Mouse (Mus musculus) lung, postnatal 0 days (tissue): Measurements from ENCODE around the gene Uhmk1. TPM values are rescaled to one million over a fixed set of nuclear protein-coding genes. Genes with fewer than 3 reads are reported as not detected.

Source experiments
- ATAC-seq: fragments of 200-750 bp; cut with Nextera tagmentation; 2 replicates; pipeline ENCODE4 v1.8.0; 2017; ENCODE audit warnings: moderate library complexity
- DNase-seq: peaks from one replicate; pipeline ENCODE4 v3.0.0-alpha.2; 2016; ENCODE audit warnings: low spot score
- H3K27ac ChIP-seq: fragments of 300-500 bp; sonication (generic); 2 replicates; pipeline ENCODE4 v1.5.1; 2014; ENCODE audit warnings: antibody characterized with exemption, mild to moderate bottlenecking, low read length, mixed read lengths
- H3K27me3 ChIP-seq: fragments of 300-500 bp; sonication (generic); replicated peaks from 2 replicates; pipeline ENCODE4 v1.6.1; 2014; ENCODE audit warnings: low read length, mixed read lengths; ENCODE audit not compliant: insufficient read depth
- H3K36me3 ChIP-seq: fragments of 300-500 bp; sonication (generic); 2 replicates; pipeline ENCODE4 v1.6.1; 2014; ENCODE audit warnings: low read length, mixed read lengths; ENCODE audit not compliant: insufficient read depth
- H3K4me1 ChIP-seq: fragments of 300-500 bp; sonication (generic); 2 replicates; pipeline ENCODE4 v1.6.1; 2014; ENCODE audit warnings: antibody characterized with exemption, low read depth, low read length, mixed read lengths; ENCODE audit not compliant: insufficient read depth
- H3K4me2 ChIP-seq: fragments of 300-500 bp; sonication (generic); replicated peaks from 2 replicates; pipeline ENCODE4 v1.6.1; 2014; ENCODE audit warnings: low read depth, mild to moderate bottlenecking, low read length, moderate library complexity, mixed read lengths
- H3K4me3 ChIP-seq: fragments of 300-500 bp; sonication (generic); 2 replicates; pipeline ENCODE4 v1.5.1; 2014; ENCODE audit warnings: low read depth, low read length
- H3K9ac ChIP-seq: fragments of 300-500 bp; sonication (generic); replicated peaks from 2 replicates; pipeline ENCODE4 v1.6.1; 2014; ENCODE audit warnings: low read depth, mild to moderate bottlenecking
- H3K9me3 ChIP-seq: fragments of 300-500 bp; sonication (generic); 2 replicates; pipeline ENCODE4 v1.6.1; 2016; ENCODE audit warnings: low read length, mixed read lengths
- CTCF ChIP-seq: IDR thresholded peaks from 2 replicates; pipeline ENCODE4 v1.5.1; 2016; ENCODE audit warnings: antibody characterized with exemption, mild to moderate bottlenecking
- EP300 ChIP-seq: IDR thresholded peaks from 2 replicates; pipeline ENCODE4 v1.6.1; 2016; ENCODE audit warnings: antibody characterized with exemption, mild to moderate bottlenecking, control low read depth
- WGBS: fragments of 180-500 bp; shearing (Covaris S2); extraction: QIAGEN DNeasy Blood & Tissue Kit; methylation state at CpG from one replicate; pipeline ENCODE4 v1.1.7; 2014; 5-methylcytosine and 5-hydroxymethylcytosine counted together
- polyA plus RNA-seq: library from polyadenylated mRNA; unstranded; fragments of >200 nt; fragmentation: Nextera tagmentation; extraction: Ambion mirVana; gene quantifications from 2 replicates; pipeline ENCODE4 v1.2.1, GENCODE M21; 2015

Gene Uhmk1
- polyA plus RNA-seq, 1 experiment from 2014 or later, result 4.8 TPM

DNA sequence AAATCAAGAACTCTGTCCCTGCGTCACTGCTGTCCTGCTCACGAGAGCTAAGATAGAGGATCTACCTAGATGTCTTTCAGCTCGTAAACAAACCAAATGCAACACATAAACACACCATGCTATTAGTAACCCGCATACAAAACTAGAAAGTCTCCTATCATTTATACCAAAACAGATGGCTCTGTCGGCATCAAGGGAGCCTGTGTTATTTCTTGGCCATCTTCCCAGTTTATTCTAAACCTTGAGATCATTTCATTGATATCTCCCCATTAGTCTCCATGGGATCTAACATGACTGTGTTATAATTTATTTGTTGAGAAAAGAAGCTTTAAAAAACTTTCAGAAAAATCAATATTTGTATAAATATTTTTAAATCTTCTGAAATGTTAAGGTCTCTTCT is 59.4 kb downstream of the Uhmk1 start:
- Histone ChIP-seq H3K9me3 (no peaks in the 10 kb centered on the region), H3K36me3 (peaks cover 4% of the 10 kb centered on the region; the same call in 1 of the 2 replicates), H3K4me3 (no peak overlapping the region), H3K4me2 (no peak overlapping the region), H3K27me3 (no peaks in the 10 kb centered on the region), H3K4me1 (no peaks in the 10 kb centered on the region), H3K9ac (no peak overlapping the region), H3K27ac (no peak overlapping the region)
- TF ChIP-seq CTCF, result no peak
- 72% methylated on average over 5 of the region's 5 CpGs for WGBS
- no peak for ATAC-seq
- DNase-seq, result no peak

DNA sequence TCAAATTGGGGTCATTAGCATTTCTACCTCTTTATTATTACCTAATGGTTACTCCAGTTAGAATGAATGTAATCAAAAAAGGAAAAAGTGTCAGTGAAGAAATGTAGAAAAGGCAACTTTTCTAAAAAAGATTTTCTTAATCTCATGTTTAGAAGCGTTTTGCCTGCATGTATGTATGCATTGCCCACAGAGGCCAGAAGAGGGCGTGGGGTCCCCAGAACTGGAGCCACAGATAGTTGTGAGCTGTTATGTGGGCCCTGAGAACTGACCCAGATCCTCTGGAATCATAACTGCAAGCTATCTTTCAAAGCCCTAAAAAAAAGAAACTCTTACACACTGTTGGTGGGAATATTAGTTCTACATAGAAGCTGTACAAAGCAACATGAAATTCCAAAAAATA is 59.9 kb downstream of the Uhmk1 start:
- peaks cover 4% of the 10 kb centered on the region; the same call in 1 of the 2 replicates for H3K36me3 ChIP-seq
- H3K27ac ChIP-seq, result no peak overlapping the region
- no peak overlapping the region for H3K9ac ChIP-seq
- 72% methylated on average over 2 of the region's 2 CpGs for WGBS
- TF ChIP-seq CTCF (peak; percentile 42), EP300 (no peak)
- H3K4me1 ChIP-seq, result no peaks in the 10 kb centered on the region
- H3K27me3 ChIP-seq, result no peaks in the 10 kb centered on the region
- no peak for DNase-seq
- ATAC-seq, result no peak
- H3K4me3 ChIP-seq, result no peak overlapping the region
- no peak overlapping the region for H3K4me2 ChIP-seq
- no peaks in the 10 kb centered on the region for H3K9me3 ChIP-seq

DNA sequence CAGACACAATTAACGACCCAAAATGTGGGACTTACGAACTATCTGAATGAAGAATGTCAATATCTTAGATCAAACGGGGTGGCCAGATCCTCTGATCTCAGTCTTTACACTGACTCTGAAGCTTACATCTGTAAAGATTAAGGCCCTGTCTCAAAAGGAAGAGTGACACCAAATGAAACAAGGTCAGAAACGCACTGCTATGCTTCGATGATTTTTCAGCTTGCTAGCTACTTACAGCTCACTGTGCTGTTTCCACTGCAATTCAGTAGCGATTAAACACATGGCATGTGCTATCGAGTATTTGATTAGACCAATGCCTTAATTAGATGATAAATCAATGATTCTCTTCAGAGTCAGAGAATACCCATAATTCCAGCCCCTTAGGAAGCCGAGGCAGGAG is 61.2 kb downstream of the Uhmk1 start:
- H3K9ac ChIP-seq, result no peak overlapping the region
- ATAC-seq (no peak), DNase-seq (no peak)
- H3K27me3 ChIP-seq, result no peaks in the 10 kb centered on the region
- no peak overlapping the region for H3K27ac ChIP-seq
- H3K9me3 ChIP-seq, result no peaks in the 10 kb centered on the region
- H3K4me1 ChIP-seq, result no peaks in the 10 kb centered on the region
- no peak overlapping the region for H3K4me2 ChIP-seq
- WGBS, result 80% methylated on average over 8 of the region's 8 CpGs
- no peak overlapping the region for H3K4me3 ChIP-seq
- H3K36me3 ChIP-seq, result 0 out of 2 replicates have a peak, but pooled peaks cover 4% of the 10 kb centered on the region
- TF ChIP-seq EP300 (no peak), CTCF (no peak)

DNA sequence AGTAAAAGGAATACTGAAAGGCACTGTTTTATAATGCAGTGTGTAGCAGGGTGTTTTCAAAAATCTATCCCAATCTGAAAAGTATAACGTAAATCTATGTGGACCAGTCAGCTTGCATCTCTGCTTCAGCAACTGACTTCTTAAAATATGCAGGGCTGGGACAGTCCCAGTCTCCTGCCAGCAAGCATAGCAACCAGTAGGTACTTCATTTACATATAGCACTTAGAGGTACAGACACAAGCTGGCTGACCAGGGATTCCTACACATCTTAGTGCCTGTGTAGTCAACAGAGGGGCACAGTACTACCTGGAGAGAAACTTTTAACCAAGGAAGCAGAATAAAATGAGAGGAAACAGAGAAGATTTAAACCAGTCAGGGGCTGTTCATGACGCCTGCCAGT is 62.6 kb downstream of the Uhmk1 start:
- ATAC-seq (no peak), DNase-seq (no peak)
- Histone ChIP-seq H3K27ac (no peak overlapping the region), H3K27me3 (no peaks in the 10 kb centered on the region), H3K4me2 (no peak overlapping the region), H3K4me3 (no peak overlapping the region), H3K4me1 (no peaks in the 10 kb centered on the region), H3K36me3 (0 out of 2 replicates have a peak, but pooled peaks cover 4% of the 10 kb centered on the region), H3K9me3 (no peaks in the 10 kb centered on the region), H3K9ac (no peak overlapping the region)
- 100% methylated on average over 2 of the region's 2 CpGs for WGBS
- TF ChIP-seq EP300 (no peak), CTCF (no peak)

DNA sequence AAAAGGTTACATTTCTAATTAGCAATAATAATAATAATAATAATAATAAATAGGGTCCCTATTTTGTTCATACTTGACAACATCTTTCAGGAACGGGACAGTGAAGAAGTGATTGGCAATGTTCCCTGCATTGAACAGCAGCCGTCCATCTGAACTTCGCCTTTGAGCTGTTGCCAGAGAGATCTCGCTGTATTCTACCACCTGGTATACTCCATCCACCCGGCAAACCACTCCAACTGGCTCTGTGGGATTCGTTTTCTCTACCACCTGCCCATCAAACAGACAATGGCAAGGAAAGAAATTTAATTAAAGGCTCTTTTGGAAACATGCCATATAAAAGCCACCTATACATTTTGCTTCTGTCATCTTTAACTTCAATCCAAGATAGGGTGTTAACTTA is 64.3 kb downstream of the Uhmk1 start:
- DNase-seq (no peak), ATAC-seq (no peak)
- no peak overlapping the region for H3K27ac ChIP-seq
- H3K36me3 ChIP-seq, result 0 out of 2 replicates have a peak, but pooled peaks cover 4% of the 10 kb centered on the region
- H3K4me2 ChIP-seq, result no peak overlapping the region
- H3K9me3 ChIP-seq, result no peaks in the 10 kb centered on the region
- no peaks in the 10 kb centered on the region for H3K27me3 ChIP-seq
- WGBS, result 79% methylated on average over 6 of the region's 6 CpGs
- H3K9ac ChIP-seq, result no peak overlapping the region
- no peak overlapping the region for H3K4me3 ChIP-seq
- no peaks in the 10 kb centered on the region for H3K4me1 ChIP-seq
- TF ChIP-seq CTCF, result no peak
- TF ChIP-seq EP300, result no peak

DNA sequence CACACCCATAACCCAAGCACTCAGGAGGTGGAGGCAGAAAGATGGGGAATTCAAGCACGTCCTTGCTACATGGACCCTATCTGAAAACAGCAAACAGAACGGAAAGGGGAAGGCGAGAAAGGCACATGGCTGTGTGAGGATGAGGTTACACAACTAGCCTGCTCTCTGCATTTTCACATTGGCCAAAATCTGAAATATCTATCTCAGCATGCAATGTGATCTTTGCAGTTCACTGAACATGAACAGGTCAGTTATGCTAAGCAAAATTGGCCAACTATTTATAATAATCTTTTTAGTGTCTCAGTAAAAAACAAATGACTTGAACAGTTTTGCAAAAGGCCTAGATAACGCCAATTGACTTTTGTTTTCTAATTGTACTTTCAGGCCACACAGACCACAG is 65.4 kb downstream of the Uhmk1 start:
- Histone ChIP-seq H3K9ac (no peak overlapping the region), H3K4me2 (no peak overlapping the region), H3K36me3 (0 out of 2 replicates have a peak, but pooled peaks cover 4% of the 10 kb centered on the region), H3K27me3 (no peaks in the 10 kb centered on the region), H3K4me1 (no peaks in the 10 kb centered on the region), H3K4me3 (no peak overlapping the region), H3K9me3 (no peaks in the 10 kb centered on the region), H3K27ac (no peak overlapping the region)
- DNase-seq, result no peak
- ATAC-seq, result no peak
- TF ChIP-seq CTCF, result no peak
- no peak for TF ChIP-seq EP300
- 76% methylated on average over 4 of the region's 4 CpGs for WGBS

DNA sequence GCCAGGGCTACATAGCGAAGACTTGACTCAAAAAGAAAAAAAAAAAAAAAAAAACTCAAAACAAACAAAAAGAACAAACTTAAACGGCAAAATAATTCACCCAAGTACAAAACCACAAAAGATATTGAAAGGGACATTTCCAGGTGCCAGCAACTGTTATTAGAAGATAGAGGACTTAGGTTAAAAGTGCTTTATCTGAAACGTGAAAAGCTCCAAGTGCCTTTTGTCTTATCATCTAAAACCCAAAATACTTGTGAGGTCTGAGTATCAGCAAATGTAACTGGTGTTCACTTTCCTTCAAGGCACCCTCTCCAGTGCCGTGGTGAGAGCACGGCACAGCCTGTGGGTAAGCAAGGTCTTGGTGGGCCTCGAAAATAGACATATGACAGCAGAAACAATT is 66.7 kb downstream of the Uhmk1 start:
- Histone ChIP-seq H3K27ac (no peak overlapping the region), H3K36me3 (0 out of 2 replicates have a peak, but pooled peaks cover under 1% of the 10 kb centered on the region), H3K9ac (no peak overlapping the region), H3K4me3 (no peak overlapping the region), H3K27me3 (no peaks in the 10 kb centered on the region), H3K9me3 (no peaks in the 10 kb centered on the region), H3K4me1 (no peaks in the 10 kb centered on the region), H3K4me2 (no peak overlapping the region)
- ATAC-seq (no peak), DNase-seq (no peak)
- no peak for TF ChIP-seq CTCF
- no peak for TF ChIP-seq EP300
- WGBS, result 75% methylated on average over 6 of the region's 6 CpGs
